Mouse (Mus musculus) megakaryocyte, adult 5-6 weeks (primary cell): ENCODE data around the gene Notch3. TPM values are rescaled to one million over a fixed set of nuclear protein-coding genes. Genes with fewer than 3 reads are reported as not detected.
"Not testable (repeated sequence)": the region's sequence is repeated elsewhere in the genome, so short reads cannot be mapped to it uniquely, and the experiment has no call there.

ENCODE experiments used
- ATAC-seq: 2 replicates; pipeline ENCODE4 v1.8.0; 2016; ENCODE audit warnings: mild to moderate bottlenecking, inconsistent platforms; ENCODE audit not compliant: poor library complexity, severe bottlenecking
- total RNA-seq, 2 experiments: library from RNA; stranded (forward) in 1 of 2; stranded (reverse) in 1 of 2; fragments of 153-499, 151-499 nt in 1 of 2; fragments of 221-1000, 200-1000 nt in 1 of 2; gene quantifications; 2 replicates each; pipeline versions ENCODE4 v1.2.3 to v1.2.4; 2015 to 2017

Gene Notch3
- total RNA-seq (2015), result 0.18 TPM in 1 of 2 replicates, not detected in the other
- 0.04 and 0.08 TPM in 2 replicates for total RNA-seq (2017)

- no peak for ATAC-seq
Measured at GRCm38 (mm10) chr17:32166687-32167086, at the start of gene Notch3. Gene Notch3 (minus strand): TSS chr17:32166852.

- ATAC-seq, result not testable (repeated sequence)
Measured at GRCm38 (mm10) chr17:32215587-32215986, 48.9 kb upstream of the Notch3 start.

GRCm38 (mm10) chr17:32211554-32211953 is 44.9 kb upstream of the Notch3 start:
- not testable (repeated sequence) for ATAC-seq

GRCm38 (mm10) chr17:32209752-32210151 is 43.1 kb upstream of the Notch3 start:
- ATAC-seq, result no peak; the same call in 1 of the 2 replicates

- ATAC-seq, result no peak
Measured at GRCm38 (mm10) chr17:32209144-32209543, 42.5 kb upstream of the Notch3 start.

- no peak for ATAC-seq
Measured at GRCm38 (mm10) chr17:32207586-32208245, 41.1 kb upstream of the Notch3 start.

- no peak for ATAC-seq
Measured at GRCm38 (mm10) chr17:32205345-32205744, 38.7 kb upstream of the Notch3 start.

- ATAC-seq, result no peak
Measured at GRCm38 (mm10) chr17:32202972-32203371, 36.3 kb upstream of the Notch3 start.

- ATAC-seq, result no peak
Measured at GRCm38 (mm10) chr17:32201086-32201485, 34.4 kb upstream of the Notch3 start.

- no peak for ATAC-seq
Measured at GRCm38 (mm10) chr17:32199796-32200195, 33.1 kb upstream of the Notch3 start.

- no peak for ATAC-seq
Measured at GRCm38 (mm10) chr17:32197156-32197555, 30.5 kb upstream of the Notch3 start.

- 0 out of 2 replicates have a peak, but pooled peaks have one; percentile 24 for ATAC-seq
Measured at GRCm38 (mm10) chr17:32195725-32196124, 29.1 kb upstream of the Notch3 start.

GRCm38 (mm10) chr17:32193010-32193409 is 26.4 kb upstream of the Notch3 start:
- ATAC-seq, result no peak

GRCm38 (mm10) chr17:32189850-32190249 is 23.2 kb upstream of the Notch3 start:
- peak; percentile 45; the same call in 1 of the 2 replicates for ATAC-seq

- 0 out of 2 replicates have a peak, but pooled peaks have one; percentile 30 for ATAC-seq
Measured at GRCm38 (mm10) chr17:32188863-32189636, 22.4 kb upstream of the Notch3 start, which contains the start of gene Ephx3. Gene Ephx3 (minus strand): TSS chr17:32189549.

GRCm38 (mm10) chr17:32183017-32183416 is 16.4 kb upstream of the Notch3 start:
- no peak for ATAC-seq

GRCm38 (mm10) chr17:32179621-32180491 is 13.2 kb upstream of the Notch3 start:
- ATAC-seq, result no peak

GRCm38 (mm10) chr17:32176919-32177318 is 10.3 kb upstream of the Notch3 start:
- no peak for ATAC-seq

GRCm38 (mm10) chr17:32173166-32173565 is 6.5 kb upstream of the Notch3 start:
- no peak for ATAC-seq

GRCm38 (mm10) chr17:32172485-32172884 is 5.8 kb upstream of the Notch3 start:
- ATAC-seq, result no peak
